Mouse (Mus musculus): Measurements from ENCODE around the gene Olfr1178. TPM values are rescaled to one million over a fixed set of nuclear protein-coding genes. Genes with fewer than 3 reads are reported as not detected.

Gene Olfr1178
- under 1 TPM; 0.02 to 0.28 TPM for polyA plus RNA-seq (2017; shearing (Covaris generic))

DNA sequence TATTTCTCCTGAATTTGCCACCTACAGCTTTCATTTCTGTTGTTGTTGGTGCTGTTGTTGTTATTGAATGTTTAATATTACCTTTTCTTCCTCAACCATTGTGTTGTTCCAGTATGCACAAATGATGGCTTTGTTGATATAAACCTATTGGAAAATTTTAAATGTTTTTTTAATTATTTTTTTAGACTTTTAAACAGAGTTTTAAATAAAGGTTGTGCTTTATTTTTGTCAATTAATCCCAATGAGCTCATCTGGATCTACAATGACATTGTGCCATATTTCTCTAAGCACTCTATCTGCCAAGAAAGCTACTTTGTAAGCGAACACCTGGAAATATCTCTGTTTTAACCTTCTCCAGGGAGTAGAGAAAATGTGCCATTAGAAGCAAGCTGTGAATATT is at the start of gene Olfr1178:
TSS of gene Olfr1178 (plus strand) at position 301 of the 400 bp plus-strand sequence.

DNA sequence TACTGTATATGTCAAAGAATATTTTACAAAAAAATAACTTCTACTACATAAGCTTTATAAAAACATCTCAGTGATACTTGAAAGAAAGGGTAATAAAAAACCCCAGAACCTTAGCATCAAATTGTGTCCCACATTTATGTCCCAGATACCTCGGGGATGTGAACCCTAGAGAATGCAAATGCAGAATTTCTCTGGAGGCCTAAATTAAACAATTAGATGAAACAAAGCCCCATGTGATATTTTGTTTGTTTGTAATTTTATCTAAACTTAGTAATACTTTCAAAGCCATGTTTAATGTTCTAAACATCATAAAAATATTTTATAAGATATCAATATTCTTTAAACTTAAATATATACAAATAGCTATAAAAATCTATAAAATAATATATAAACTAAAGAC is 40.5 kb upstream of the Olfr1178 start, which contains the start of gene Olfr1177-ps:
TSS of gene Olfr1177-ps (minus strand) at position 101 of the 400 bp plus-strand sequence.

DNA sequence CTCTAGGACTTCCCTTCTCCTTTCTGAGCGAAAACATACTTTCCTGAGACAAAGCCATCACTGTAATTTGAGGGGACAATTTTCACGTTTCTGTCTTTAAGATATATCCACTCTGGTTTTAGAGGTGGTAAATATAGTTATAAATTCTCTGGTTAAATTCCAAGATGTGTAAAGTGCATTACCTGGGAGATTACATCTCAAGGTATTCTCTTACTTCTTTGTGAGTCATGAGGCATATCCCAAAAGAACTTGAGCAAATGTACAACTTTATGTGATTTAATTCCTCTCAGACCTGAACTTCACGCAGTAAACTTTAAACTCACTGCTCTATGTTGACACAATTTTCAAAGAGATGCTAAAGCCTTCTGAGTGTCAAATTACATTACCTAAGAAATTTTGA is 19.5 kb downstream of the Olfr1178 start, which contains the start of gene Olfr1179:
TSS of gene Olfr1179 (minus strand) at position 101 of the 400 bp plus-strand sequence.

DNA sequence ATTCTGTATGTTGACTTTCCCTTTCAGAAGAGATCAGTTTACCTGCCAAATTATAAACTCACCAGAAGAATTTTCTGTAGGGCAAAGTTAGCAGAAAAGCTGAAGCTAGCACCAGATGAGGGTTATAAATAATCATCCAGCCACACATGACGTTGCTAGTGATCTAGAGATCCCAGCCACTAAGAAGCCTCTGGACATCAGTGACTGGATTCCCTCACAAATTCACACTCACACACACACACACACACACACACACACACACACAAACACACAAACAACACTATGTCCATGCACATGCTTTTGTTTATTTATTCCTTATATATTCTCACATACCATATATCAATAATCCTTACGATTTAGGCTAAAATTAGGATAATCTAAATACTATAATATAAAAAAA is 32.2 kb downstream of the Olfr1178 start, which contains the start of gene Olfr1180:
TSS of gene Olfr1180 (minus strand) at position 101 of the 400 bp plus-strand sequence.

DNA sequence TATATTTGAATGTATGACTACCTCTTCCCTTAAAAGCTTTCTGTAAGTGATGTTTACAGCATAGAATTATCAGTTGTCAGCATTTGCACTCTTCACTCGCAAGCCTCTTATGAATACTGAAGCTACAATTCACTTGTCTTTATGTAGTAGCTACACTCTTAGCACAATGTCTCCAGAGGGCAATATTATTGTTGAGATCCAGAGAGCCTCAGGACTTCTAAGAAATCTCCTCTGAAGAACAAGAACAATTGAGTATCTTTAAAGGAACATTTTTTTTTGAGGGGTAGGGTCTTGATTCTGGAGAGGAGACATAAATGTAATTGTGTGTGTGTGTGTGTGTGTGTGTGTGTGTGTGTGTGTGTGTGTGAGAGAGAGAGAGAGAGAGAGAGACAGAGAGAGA is 39.2 kb downstream of the Olfr1178 start, which contains the start of gene Olfr1181:
TSS of gene Olfr1181 (minus strand) at position 101 of the 400 bp plus-strand sequence.

DNA sequence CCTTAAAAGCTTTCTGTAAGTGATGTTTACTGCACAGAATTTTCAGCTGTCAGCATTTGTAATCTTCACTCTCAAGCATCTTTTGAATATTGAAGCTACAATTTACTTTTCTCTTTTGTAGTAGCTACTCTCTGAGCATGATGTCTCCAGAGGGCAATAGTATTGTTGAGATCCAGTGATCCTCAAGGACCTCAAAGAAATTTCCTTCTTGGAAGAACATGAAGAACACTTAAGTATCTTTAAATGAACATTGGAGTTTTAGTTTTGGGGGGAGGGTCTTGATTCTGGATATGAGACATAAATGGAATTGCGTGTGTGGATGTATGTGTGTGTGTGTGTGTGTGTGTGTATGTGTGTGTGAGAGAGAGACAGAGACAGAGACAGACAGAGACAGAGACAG is 62.2 kb downstream of the Olfr1178 start, which contains the start of gene Gm13757:
TSS of gene Gm13757 (minus strand) at position 101 of the 400 bp plus-strand sequence.

Other genes starting within 250 kb of the Olfr1178 start
- not detected for gene Olfr1167, start 231.9 kb upstream of the Olfr1178 start, polyA plus RNA-seq (2017; shearing (Covaris generic))
- gene Olfr1168, start 205.2 kb upstream of the Olfr1178 start, polyA plus RNA-seq (2017; shearing (Covaris generic)) = not detected
- not detected for gene Olfr1170, start 158.7 kb upstream of the Olfr1178 start, polyA plus RNA-seq (2017; shearing (Covaris generic))
- under 1 TPM in 1 of 2 experiments, not detected in 1; 0.15 TPM for gene Olfr1173, start 107.2 kb upstream of the Olfr1178 start, polyA plus RNA-seq (2017; shearing (Covaris generic))
- gene Olfr1174-ps, start 71.9 kb upstream of the Olfr1178 start, polyA plus RNA-seq (2017; shearing (Covaris generic)) = not detected
- under 1 TPM in 1 of 2 experiments, not detected in 1; 0.14 TPM for gene Olfr1175-ps, start 59.8 kb upstream of the Olfr1178 start, polyA plus RNA-seq (2017; shearing (Covaris generic))
- under 1 TPM in 1 of 2 experiments, not detected in 1; 0.19 TPM for gene Olfr1176, start 50.3 kb upstream of the Olfr1178 start, polyA plus RNA-seq (2017; shearing (Covaris generic))
- gene Olfr1177-ps, start 40.6 kb upstream of the Olfr1178 start, polyA plus RNA-seq (2017; shearing (Covaris generic)) = not detected
- gene Olfr1179, start 19.4 kb downstream of the Olfr1178 start, polyA plus RNA-seq (2017; shearing (Covaris generic)) = not detected
- gene Olfr1180, start 32.1 kb downstream of the Olfr1178 start, polyA plus RNA-seq (2017; shearing (Covaris generic)) = not detected
- gene Olfr1181, start 39.1 kb downstream of the Olfr1178 start, polyA plus RNA-seq (2017; shearing (Covaris generic)) = under 1 TPM in 1 of 2 experiments, not detected in 1; 0.16 TPM
- under 1 TPM in 1 of 2 experiments, not detected in 1; 0.08 TPM for gene Gm13757, start 62.1 kb downstream of the Olfr1178 start, polyA plus RNA-seq (2017; shearing (Covaris generic))
- under 1 TPM in 1 of 2 experiments, not detected in 1; 0.35 TPM for gene Olfr1183, start 67.8 kb downstream of the Olfr1178 start, polyA plus RNA-seq (2017; shearing (Covaris generic))
- gene Olfr1184, start 96.5 kb downstream of the Olfr1178 start, polyA plus RNA-seq (2017; shearing (Covaris generic)) = under 1 TPM in 1 of 2 experiments, not detected in 1; 0.64 TPM
- under 1 TPM in 1 of 2 experiments, not detected in 1; 0.13 TPM for gene Olfr1185-ps1, start 106.3 kb downstream of the Olfr1178 start, polyA plus RNA-seq (2017; shearing (Covaris generic))
- gene Olfr1186, start 131.5 kb downstream of the Olfr1178 start, polyA plus RNA-seq (2017; shearing (Covaris generic)) = under 1 TPM in 1 of 2 experiments, not detected in 1; 0.12 TPM
- gene Olfr1188, start 169.9 kb downstream of the Olfr1178 start, polyA plus RNA-seq (2017; shearing (Covaris generic)) = under 1 TPM in 1 of 2 experiments, not detected in 1; 0.17 TPM
- gene Olfr1189, start 199.4 kb downstream of the Olfr1178 start, polyA plus RNA-seq (2017; shearing (Covaris generic)) = not detected